Mouse (Mus musculus) liver, embryonic 14.5 days (tissue): Measurements from ENCODE around the gene Phtf2.

Source experiments
- CTCF ChIP-seq: IDR thresholded peaks from 2 replicates; pipeline ENCODE4 v1.5.1; 2016; ENCODE audit warnings: antibody characterized with exemption, low read depth, control low read depth
- EP300 ChIP-seq: IDR thresholded peaks from 2 replicates; pipeline ENCODE4 v1.6.1; 2016; ENCODE audit warnings: antibody characterized with exemption, low read depth

DNA sequence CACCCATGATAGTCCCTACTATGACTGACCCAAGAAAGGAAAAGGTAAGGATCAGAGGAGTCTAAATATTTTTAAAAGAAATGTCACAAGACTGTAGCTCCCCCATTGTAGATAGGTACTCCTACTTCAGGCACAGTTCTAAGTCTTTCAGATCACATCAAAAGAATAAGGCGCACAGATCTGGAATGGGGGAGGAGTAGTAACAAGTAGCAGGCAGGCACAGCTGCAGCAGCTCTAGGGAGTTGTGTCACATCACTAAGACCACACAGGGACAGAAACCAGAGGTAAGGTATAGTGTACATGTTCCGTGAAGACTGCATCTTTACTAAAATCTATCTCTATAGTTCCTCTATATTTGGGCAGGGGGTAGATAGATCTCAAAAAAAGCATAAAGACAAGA lies 29.8 kb upstream of the Phtf2 start:
- TF ChIP-seq CTCF (no peak), EP300 (no peak)
